Mouse (Mus musculus) midbrain, embryonic 11.5 days (tissue): Measurements from ENCODE around the gene Hnf4a. TPM values are rescaled to one million over a fixed set of nuclear protein-coding genes. Genes with fewer than 3 reads are reported as not detected.

ENCODE experiments used
- ATAC-seq: fragments of 200-750 bp; cut with Nextera tagmentation; 2 replicates; pipeline ENCODE4 v1.8.0; 2017; ENCODE audit warnings: moderate TSS enrichment, moderate library complexity; ENCODE audit not compliant: low FRiP score
- DNase-seq: peaks from one replicate; pipeline ENCODE4 v3.0.0; 2015; ENCODE audit warnings: low spot score; ENCODE audit errors: missing footprints
- H3K27ac ChIP-seq: fragments of 300-500 bp; sonication (generic); 2 replicates; pipeline ENCODE4 v1.5.1; 2014; ENCODE audit warnings: low read depth, low read length
- H3K27me3 ChIP-seq: fragments of 300-500 bp; sonication (generic); 2 replicates; pipeline ENCODE4 v1.6.1; 2014; ENCODE audit warnings: mild to moderate bottlenecking, low read length, moderate library complexity, mixed read lengths; ENCODE audit not compliant: control insufficient read depth, insufficient read depth
- H3K36me3 ChIP-seq: fragments of 300-500 bp; sonication (generic); 2 replicates; pipeline ENCODE4 v1.6.1; 2014; ENCODE audit warnings: mild to moderate bottlenecking, low read length, moderate library complexity, mixed read lengths; ENCODE audit not compliant: control insufficient read depth, insufficient read depth
- H3K4me1 ChIP-seq: fragments of 300-500 bp; sonication (generic); 2 replicates; pipeline ENCODE4 v1.6.1; 2014; ENCODE audit warnings: low read length; ENCODE audit not compliant: control insufficient read depth, insufficient read depth
- H3K4me2 ChIP-seq: fragments of 300-500 bp; sonication (generic); 2 replicates; pipeline ENCODE4 v1.6.1; 2014; ENCODE audit warnings: mild to moderate bottlenecking, moderate library complexity
- H3K4me3 ChIP-seq: fragments of 300-500 bp; sonication (generic); 2 replicates; pipeline ENCODE4 v1.5.1; 2014; ENCODE audit warnings: low read depth, low read length
- H3K9ac ChIP-seq: fragments of 300-500 bp; sonication (generic); 2 replicates; pipeline ENCODE4 v1.6.1; 2014; ENCODE audit warnings: low read length
- H3K9me3 ChIP-seq: fragments of 300-500 bp; sonication (generic); 2 replicates; pipeline ENCODE4 v1.6.1; 2016; ENCODE audit warnings: low read length; ENCODE audit not compliant: control insufficient read depth
- WGBS: fragments of 180-500 bp; shearing (Covaris S2); extraction: QIAGEN DNeasy Blood & Tissue Kit; methylation state at CpG from one replicate; pipeline ENCODE4 v1.1.7; 2014; 5-methylcytosine and 5-hydroxymethylcytosine counted together
- polyA plus RNA-seq: library from polyadenylated mRNA; unstranded; fragments of >200 nt; fragmentation: Nextera tagmentation; extraction: Ambion mirVana; gene quantifications from 2 replicates; pipeline ENCODE4 v1.2.1, GENCODE M21; 2014

The Hnf4a gene
- polyA plus RNA-seq, 1 experiment from 2014 or later, result not detected

GRCm38 (mm10) chr2:163590211-163590610 is 83.6 kb downstream of the Hnf4a start:
- no peak for ATAC-seq
- WGBS, result 73% methylated on average over 12 of the region's 12 CpGs
- Histone ChIP-seq H3K27ac (no peak overlapping the region), H3K27me3 (no peaks in the 10 kb centered on the region), H3K4me1 (no peaks in the 10 kb centered on the region), H3K36me3 (no peaks in the 10 kb centered on the region), H3K9me3 (no peaks in the 10 kb centered on the region), H3K4me2 (no peak overlapping the region), H3K9ac (no peak overlapping the region), H3K4me3 (no peak overlapping the region)
- DNase-seq, result peak; percentile 26

DNA sequence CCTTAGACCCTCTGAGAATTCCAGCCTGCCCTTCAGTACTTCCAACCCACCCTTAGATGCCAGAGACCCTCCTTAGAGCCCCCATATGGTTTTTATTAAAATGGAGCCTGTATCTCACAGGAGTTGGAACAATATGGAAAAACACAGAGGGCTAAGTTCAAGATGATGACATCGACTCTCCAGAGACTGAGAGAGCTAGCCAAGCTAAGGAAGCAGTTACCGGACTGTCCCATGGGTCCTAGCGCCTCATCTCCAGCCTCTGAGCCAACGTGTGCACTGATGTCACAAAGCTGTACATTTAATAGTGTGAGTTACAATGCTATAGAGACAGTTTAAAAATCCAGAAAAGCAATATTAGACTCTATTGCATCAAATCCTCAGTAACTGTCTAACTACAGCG is 84.4 kb downstream of the Hnf4a start:
- no peak for ATAC-seq
- Histone ChIP-seq H3K27ac (no peak overlapping the region), H3K9ac (no peak overlapping the region), H3K27me3 (no peaks in the 10 kb centered on the region), H3K9me3 (no peaks in the 10 kb centered on the region), H3K4me1 (no peaks in the 10 kb centered on the region), H3K36me3 (no peaks in the 10 kb centered on the region), H3K4me3 (no peak overlapping the region), H3K4me2 (no peak overlapping the region)
- 75% methylated on average over 5 of the region's 5 CpGs for WGBS
- DNase-seq, result peak; percentile 71

DNA sequence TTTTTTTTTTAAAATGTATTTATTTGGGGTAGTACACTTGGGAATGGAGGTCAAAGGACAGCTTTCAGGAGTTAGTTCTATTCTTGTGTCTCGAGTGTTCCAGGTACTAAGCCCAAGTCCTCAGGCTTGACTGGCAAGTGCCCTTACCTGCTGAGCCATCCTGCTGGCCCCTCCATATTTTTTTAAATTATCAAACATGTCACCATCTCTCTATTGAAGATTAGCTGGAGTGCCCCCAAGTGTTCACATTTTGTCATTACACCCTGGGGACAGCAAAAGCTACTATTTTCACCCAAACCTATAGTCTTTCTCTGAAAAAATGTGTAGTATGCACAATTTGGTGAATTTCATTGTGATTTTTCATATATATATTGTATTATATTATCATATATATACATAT is 85.5 kb downstream of the Hnf4a start:
- no peaks in the 10 kb centered on the region for H3K4me1 ChIP-seq
- 74% methylated on average over 1 of the region's 1 CpGs for WGBS
- H3K27me3 ChIP-seq, result no peaks in the 10 kb centered on the region
- no peak overlapping the region for H3K4me3 ChIP-seq
- no peaks in the 10 kb centered on the region for H3K9me3 ChIP-seq
- no peak overlapping the region for H3K9ac ChIP-seq
- no peak for ATAC-seq
- peak; percentile 88 for DNase-seq
- H3K4me2 ChIP-seq, result no peak overlapping the region
- no peaks in the 10 kb centered on the region for H3K36me3 ChIP-seq
- H3K27ac ChIP-seq, result no peak overlapping the region

DNA sequence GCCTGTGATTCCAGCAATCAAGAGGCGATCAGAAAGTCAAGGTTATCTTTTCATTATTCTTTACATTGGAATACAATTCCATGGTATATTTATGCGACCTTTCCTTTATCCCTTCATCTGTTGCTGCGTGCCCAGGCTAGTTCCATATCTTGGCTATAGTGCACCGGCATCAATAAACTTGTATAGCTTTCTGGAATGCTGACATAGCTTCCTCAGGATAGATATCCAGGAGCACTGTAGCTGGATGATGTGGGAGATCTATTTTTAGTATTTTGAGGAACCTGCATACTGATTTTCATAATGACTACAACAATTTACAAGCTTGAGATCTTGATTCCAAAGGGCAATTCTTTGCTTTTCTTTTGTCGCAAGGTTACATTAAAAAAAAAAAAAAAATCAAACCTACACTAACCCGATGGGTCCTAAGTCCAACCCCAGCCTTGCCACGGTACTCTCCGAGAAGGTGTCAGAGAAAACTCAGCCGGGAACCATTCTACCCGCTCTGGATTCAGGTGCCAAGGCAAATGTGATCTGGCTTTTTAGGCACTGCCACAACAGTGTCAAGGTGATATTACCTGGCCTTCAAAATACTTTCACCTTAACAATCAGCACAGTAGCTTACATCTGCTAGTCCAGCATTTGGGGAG is 87.2 kb downstream of the Hnf4a start:
- no peaks in the 10 kb centered on the region for H3K36me3 ChIP-seq
- no peak overlapping the region for H3K9ac ChIP-seq
- H3K27me3 ChIP-seq, result no peaks in the 10 kb centered on the region
- no peak overlapping the region for H3K27ac ChIP-seq
- 91% methylated on average over 10 of the region's 10 CpGs for WGBS
- ATAC-seq (no peak), DNase-seq (peak; percentile 41)
- no peak overlapping the region for H3K4me3 ChIP-seq
- no peak overlapping the region for H3K4me2 ChIP-seq
- no peaks in the 10 kb centered on the region for H3K9me3 ChIP-seq
- H3K4me1 ChIP-seq, result no peaks in the 10 kb centered on the region

DNA sequence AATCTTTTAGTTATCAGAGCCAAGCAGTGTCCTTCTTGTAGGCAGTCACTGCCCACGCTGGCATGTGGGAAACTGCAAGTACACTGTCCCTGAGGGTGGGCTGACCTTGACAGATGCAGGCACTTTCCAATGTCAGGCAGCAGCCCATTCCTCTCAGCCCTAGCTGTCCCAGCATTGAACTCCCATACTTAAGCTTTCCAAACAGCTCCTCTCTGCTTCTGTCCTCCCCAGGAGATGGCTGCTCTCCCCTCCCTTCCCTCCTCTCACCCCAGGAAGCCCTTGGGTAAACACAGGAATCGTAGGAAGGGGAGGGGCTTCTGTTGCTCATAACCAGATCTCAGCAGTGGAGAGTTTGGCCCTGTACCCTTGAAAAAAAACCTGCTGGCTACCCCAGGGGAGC is 88.5 kb downstream of the Hnf4a start:
- Histone ChIP-seq H3K9me3 (no peaks in the 10 kb centered on the region), H3K36me3 (no peaks in the 10 kb centered on the region), H3K27me3 (no peaks in the 10 kb centered on the region), H3K4me3 (no peak overlapping the region), H3K9ac (no peak overlapping the region), H3K27ac (no peak overlapping the region), H3K4me1 (no peaks in the 10 kb centered on the region), H3K4me2 (no peak overlapping the region)
- DNase-seq, result no peak
- 32% methylated on average over 2 of the region's 2 CpGs for WGBS
- ATAC-seq, result no peak

DNA sequence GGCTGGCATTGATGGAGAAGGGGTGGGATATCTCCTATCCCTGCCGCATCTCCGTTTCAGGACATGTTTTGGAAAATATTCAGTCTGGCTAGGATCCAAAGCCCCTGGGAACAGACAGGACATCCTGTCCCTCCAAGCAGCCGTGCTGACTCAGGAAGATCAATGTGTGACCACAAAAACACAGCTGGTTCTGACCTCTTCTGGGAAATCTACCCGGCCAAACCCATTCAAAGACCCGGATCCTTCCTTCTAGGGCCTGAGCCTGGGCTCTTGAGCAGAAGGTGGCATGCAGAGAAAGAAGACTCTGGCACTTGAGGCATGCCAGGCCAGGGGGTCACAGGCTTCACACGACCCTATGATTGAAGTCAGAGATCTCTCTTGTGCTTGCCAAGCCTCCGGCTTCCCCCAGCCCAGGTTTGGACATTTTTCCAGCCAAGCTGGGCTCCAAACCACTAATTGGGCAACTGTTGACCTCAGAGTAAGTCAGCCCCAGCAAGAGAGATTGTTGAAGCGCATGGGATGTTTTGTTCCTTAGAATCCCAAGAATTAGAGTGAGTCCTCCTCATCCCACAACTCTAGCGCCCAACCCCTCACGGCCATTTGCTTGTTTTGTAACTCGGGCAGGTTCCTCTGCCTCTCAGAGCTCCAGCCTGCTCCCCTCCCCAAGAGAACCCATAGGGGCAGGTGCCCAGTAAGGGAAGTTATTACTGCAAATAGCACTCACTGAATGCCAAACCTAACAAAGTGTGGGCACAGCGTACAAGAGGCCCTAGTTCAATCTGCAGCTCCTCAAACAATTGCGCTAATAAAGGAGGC is 89.7 kb downstream of the Hnf4a start:
- no peak overlapping the region for H3K9ac ChIP-seq
- H3K27ac ChIP-seq, result no peak overlapping the region
- no peaks in the 10 kb centered on the region for H3K27me3 ChIP-seq
- H3K4me3 ChIP-seq, result no peak overlapping the region
- H3K4me2 ChIP-seq, result no peak overlapping the region
- ATAC-seq, result no peak
- peak; percentile 75 for DNase-seq
- H3K36me3 ChIP-seq, result no peaks in the 10 kb centered on the region
- no peaks in the 10 kb centered on the region for H3K9me3 ChIP-seq
- 81% methylated on average over 13 of the region's 13 CpGs for WGBS
- no peaks in the 10 kb centered on the region for H3K4me1 ChIP-seq

- WGBS, result 70% methylated on average over 3 of the region's 3 CpGs
- peak; percentile 69 for DNase-seq
- H3K4me2 ChIP-seq, result no peak overlapping the region
- no peak overlapping the region for H3K4me3 ChIP-seq
- no peak overlapping the region for H3K27ac ChIP-seq
- no peaks in the 10 kb centered on the region; the same call in 1 of the 2 replicates for H3K4me1 ChIP-seq
- no peaks in the 10 kb centered on the region for H3K9me3 ChIP-seq
- no peak for ATAC-seq
- no peaks in the 10 kb centered on the region for H3K36me3 ChIP-seq
- H3K9ac ChIP-seq, result no peak overlapping the region
- no peaks in the 10 kb centered on the region for H3K27me3 ChIP-seq
Measured at GRCm38 (mm10) chr2:163596873-163597155, 90.2 kb downstream of the Hnf4a start.

- ATAC-seq (no peak), DNase-seq (peak; percentile 80)
- no peak overlapping the region for H3K9ac ChIP-seq
- no peaks in the 10 kb centered on the region for H3K27me3 ChIP-seq
- no peak overlapping the region for H3K4me3 ChIP-seq
- no peaks in the 10 kb centered on the region for H3K36me3 ChIP-seq
- H3K9me3 ChIP-seq, result no peaks in the 10 kb centered on the region
- no peak overlapping the region for H3K27ac ChIP-seq
- H3K4me2 ChIP-seq, result no peak overlapping the region
- peaks cover 1% of the 10 kb centered on the region for H3K4me1 ChIP-seq
- 58% methylated on average over 4 of the region's 4 CpGs for WGBS
Measured at GRCm38 (mm10) chr2:163597661-163598060, 91.1 kb downstream of the Hnf4a start.

DNA sequence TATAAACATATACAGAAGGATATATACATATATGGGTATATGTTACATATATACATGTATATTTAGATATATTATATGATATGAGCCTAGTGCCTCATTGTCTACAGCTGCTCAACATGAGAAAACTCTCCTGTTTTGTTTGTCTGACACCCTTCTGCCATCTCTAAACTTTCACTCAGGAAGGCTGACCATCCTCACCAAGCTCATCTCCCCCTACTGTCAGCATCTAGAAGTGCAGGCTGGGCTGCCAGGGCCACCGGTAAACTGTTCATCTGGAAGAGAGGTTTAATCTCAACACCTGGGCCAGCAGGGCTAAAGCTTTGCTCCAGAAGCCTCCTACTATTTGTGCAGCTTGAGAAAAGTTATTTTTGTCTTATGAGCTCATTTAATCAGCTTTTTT is 92.6 kb downstream of the Hnf4a start:
- DNase-seq (peak; percentile 96), ATAC-seq (no peak)
- Histone ChIP-seq H3K36me3 (no peaks in the 10 kb centered on the region), H3K4me3 (no peak overlapping the region), H3K27ac (no peak overlapping the region), H3K4me1 (peaks cover 6% of the 10 kb centered on the region), H3K9ac (no peak overlapping the region), H3K4me2 (no peak overlapping the region), H3K27me3 (no peaks in the 10 kb centered on the region), H3K9me3 (no peaks in the 10 kb centered on the region)
- WGBS, result 3% methylated on average over 1 of the region's 1 CpGs
